Mouse (Mus musculus) kidney, postnatal 4 days (tissue): ENCODE measurements around the gene 1700025F22Rik.
"Not testable (repeated sequence)": the region's sequence is repeated elsewhere in the genome, so short reads cannot be mapped to it uniquely, and the experiment has no call there.

Experiments used
- DNase-seq, 2 experiments: peaks; one replicate each; pipeline ENCODE4 v3.0.0; 2021; ENCODE audit warnings: mixed read lengths in 2 of 2

1700025F22Rik gene

DNA sequence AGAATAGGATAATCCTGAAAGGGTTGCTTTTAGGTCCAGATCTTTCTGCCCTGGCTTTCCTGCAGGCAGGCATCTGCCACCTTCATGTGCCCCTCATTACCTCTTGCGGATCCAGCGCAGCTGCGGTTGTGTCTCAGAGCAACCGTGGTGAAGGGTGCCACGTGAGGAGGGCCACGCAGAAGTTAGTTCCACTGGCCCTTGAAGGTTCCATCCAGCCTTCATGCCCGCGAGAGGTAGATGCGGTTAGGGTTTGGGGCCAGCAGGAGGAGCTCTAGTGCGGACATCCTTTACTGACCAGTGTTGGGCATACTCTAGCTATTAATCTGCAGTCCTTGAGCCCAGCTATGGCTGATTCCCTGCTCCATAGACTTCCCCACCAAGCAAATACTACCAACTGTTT lies at the start of gene 1700025F22Rik:
1700025F22Rik (minus strand) TSS at position 149 of the 400 bp plus-strand sequence.
- peak; percentile 3 to 5 for DNase-seq

DNA sequence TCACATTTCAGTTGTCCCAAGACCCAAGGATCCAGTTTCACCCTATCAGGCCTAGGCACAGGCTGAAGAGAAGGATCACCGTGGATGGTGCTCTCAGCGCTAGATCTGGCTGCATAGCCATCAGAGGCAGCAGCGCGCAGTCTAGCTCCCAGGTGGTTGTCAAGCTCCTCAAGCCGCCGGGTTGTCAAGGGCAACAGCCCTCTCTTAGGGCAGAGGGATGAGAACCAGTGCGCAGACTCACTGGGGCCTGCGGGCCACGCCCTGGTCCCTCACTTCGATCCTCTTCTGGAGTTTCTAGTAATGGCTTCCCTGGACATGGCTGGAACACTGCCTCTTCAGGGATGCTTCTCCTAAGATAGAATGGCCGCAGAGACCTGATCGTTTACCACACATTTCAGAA lies 31.4 kb upstream of the 1700025F22Rik start, which contains the start of gene Ms4a13:
Ms4a13 (minus strand) TSS at position 192 of the 400 bp plus-strand sequence.
- no peak for DNase-seq

DNA sequence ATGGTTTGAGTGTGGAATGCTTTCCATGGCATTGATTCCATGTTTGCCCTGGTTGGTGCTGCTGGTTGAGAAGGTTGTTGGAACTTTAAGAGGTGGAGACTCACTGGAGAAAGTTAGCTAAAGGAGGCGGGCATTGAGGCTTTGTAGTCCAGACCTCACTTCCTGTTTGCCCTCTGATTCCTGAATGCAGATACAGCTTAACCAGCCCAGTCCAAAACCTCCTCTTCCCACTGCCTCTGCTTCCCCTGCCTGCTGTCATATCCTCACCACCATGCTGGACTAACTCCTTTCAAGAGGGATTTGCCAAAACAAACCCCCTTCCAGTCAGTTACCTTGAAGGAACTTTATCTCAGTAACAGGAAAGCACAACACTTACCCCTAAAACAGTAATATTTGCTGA lies 27.4 kb upstream of the 1700025F22Rik start:
- DNase-seq = no peak

DNA sequence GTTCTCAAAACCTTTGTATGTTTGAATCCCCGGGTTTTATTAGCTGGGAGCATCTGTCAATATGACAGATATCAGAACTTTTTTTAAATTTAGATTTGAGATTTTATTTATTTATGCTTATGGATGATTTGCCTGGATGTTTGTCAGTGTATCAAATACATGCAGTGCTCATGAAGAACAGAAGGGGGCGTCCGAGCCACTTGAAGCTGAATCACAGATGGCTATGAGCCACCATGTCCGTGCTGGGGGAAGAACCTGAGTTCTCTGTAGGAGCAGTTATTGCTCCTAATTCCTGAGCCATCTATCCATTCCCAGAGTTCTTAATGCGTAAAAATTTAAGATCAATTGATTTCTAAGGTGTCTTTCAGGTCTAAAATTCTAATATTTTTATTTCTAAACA lies 19.0 kb upstream of the 1700025F22Rik start:
- peak; percentile 4 to 12 for DNase-seq

DNA sequence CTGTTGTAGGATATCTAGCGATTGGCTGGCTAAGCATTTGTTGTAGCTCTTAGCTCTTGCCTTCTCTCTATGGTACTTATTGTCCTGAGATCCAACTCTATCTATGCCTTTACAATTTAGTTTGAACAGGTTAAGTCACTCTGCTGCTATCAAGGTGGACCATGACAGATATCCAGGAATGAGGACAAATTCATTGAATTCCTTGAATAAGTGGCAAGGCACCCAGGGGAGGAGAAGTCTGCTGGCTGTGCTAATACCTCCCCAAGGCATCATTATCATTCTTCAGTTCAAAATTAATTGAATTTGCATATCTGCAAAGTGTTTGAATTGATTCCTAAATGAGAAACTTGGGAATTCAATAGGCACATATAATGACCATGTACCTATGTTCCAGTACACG lies 12.3 kb upstream of the 1700025F22Rik start:
- DNase-seq = no peak

DNA sequence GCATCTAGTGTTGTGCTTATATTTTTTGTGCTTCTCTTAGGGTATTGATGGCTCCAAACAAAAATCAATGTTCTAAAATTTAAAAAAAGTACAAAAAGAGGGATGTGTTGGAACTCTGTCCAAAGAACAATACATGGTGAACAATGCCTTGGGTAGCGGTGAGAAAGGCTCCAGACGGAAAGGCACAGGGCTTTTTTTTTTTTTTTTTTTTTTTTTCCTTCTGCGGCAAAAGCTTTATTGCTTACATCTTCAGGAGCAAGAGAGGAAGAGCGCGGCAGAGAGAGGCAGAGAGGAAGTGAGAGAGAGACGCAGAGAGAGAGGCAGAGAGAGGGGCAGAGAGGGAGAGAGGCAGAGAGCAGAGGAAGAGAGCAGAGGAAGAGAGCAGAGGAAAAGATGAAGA lies 7.2 kb downstream of the 1700025F22Rik start:
- DNase-seq = not testable (repeated sequence)

DNA sequence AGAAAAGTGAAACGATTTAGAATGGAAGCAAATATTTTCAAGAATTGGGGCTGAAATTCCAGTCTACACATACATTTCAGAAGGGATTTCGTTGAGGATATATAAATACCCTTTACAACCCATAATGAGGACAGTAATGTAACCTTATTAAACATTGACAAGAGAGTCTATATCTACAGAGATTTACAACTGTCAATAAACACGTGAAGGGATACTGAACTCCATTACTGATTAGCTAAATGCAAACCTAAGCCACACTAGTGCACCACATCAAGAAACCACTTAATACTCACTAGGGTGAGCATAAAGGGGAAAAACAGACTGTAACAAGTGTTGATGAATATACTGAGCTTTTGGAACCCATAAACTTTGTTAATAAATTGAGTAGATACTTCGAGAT lies 29.8 kb downstream of the 1700025F22Rik start:
- no peak for DNase-seq

DNA sequence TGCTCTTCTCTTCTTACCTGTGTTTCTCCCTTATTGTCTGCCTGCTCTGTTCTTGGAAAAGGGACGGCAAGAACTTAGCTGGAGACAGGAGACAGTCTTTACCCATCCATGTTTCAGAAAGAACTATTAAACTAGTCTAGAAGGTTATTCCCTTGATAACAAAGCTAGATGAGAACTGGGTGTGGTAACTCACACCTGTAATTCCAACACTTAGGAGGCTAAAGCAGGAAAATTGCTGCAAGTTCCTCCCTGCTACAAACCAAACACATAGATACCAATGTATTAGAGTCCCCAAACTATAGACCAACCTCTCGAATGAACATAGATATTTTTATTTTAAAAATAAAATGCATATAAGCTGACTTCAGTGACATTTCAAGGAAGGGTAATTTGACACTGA lies 30.3 kb downstream of the 1700025F22Rik start:
- DNase-seq = no peak

DNA sequence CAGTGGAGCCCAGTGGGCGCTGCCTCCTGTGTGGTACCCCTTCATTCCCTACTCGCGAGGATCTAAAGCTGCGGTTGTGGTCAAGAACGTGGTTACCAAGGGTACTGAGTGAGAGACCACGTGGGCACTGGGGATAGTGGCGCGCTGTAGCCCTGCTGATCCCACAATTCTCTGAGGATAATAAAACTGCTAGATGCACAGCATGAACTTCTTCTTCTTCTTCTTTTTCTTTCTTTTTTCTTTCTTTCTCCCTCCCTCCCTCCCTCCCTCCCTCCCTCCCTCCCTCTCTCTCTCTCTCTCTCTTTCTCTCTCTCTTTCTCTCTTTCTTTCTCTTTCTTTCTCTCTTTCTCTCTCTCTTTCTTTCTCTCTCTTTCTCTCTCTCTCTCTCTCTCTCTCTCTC lies 34.3 kb downstream of the 1700025F22Rik start, which contains the start of gene 1700017D01Rik:
1700017D01Rik (minus strand) TSS at position 101 of the 400 bp plus-strand sequence.
- not testable (repeated sequence) for DNase-seq

DNA sequence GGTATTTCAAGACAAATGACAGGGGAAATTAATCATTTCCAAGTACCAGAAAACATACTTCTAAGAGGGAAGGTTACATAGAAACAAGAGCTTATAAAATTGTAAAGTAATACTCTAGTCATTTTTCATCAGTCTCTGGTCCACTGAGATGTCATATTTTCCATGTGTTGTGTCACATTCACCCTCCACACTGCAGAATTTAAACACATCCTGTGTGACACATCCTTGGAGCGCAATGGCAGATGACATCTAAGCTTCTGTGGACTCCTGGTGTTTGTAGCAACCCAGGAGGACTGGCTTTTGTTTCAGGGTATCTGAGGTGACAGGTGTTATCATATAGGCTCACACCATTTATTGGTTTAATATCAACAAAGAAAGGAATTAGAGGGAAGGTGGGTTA lies 35.4 kb downstream of the 1700025F22Rik start:
- DNase-seq = no peak

DNA sequence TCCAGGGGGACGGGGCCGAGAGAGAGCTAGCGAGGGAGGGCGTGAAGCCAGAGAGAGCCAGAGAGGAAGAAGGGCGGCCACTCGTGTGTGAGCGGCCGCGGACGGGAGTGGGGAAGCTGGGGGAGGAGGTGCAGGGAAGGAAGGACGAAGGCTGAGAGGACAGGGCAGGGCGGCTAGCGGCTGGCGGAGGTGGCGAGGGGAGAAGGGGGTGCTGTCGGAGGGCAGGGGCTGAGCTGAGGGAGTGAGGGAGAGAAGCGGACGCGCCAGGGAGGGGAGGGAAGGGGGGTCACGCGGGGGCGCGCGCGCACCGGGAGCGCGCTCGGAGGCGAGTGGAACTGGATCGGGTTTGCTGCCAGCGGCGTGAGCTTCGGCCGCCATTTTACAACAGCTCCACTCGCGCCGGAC lies 44.1 kb downstream of the 1700025F22Rik start:
- DNase-seq = peak; percentile 25 to 40

DNA sequence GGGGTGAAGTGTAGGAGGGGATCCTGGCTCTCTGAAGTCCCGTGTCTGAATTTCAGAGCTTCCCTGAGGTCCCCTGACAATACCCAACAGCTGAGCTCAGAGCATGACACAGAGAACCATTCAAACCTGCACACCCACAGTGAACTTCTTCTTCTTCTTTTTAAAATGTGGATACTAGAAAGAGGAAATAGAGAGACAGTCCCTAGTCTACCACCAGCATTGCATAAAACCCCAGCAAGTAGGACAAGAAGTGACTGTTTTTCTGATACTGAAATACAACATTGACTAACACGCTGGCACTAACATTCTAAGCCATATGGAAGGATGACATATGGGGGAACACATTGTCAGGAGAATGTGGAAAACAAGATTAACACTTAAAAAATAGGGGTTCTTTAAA lies 45.8 kb downstream of the 1700025F22Rik start:
- DNase-seq = no peak

DNA sequence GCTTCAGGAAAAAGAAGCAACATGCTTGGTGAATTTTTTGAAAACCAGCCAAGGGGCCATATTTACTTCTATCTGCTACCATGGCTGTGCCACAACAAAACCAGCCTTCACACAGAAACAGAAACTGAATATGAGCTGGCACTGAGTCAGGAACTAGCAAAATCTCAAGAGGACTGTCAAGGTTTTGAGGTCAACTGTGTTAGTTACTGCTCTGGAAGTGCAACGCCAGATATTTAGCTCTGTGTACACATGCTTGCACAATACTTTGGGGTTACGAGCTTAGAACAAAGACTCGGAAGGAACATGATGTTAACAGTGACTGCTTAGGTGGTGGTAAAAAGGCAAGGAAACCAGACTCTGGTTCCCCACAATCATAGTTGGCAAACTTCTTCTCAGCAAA lies 57.4 kb downstream of the 1700025F22Rik start:
- DNase-seq = no peak

DNA sequence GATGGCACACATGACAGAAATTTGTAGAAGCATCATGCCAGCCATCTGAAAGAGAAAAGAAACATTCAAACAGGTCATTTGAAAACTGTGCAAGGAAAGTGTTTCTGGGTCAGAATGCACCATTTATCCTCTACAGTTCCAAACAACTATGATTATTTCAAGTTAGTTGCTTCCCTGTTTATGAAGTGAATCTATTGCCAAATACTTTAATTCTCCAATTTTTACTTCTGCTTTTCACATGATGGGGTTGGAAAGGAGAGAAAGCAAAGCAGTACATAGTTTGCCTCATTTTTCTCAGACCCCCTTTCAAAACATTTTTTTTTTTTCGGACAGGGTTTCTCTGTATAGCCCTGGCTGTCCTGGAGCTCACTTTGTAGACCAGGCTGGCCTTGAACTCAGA lies 63.2 kb downstream of the 1700025F22Rik start:
- DNase-seq = no peak

DNA sequence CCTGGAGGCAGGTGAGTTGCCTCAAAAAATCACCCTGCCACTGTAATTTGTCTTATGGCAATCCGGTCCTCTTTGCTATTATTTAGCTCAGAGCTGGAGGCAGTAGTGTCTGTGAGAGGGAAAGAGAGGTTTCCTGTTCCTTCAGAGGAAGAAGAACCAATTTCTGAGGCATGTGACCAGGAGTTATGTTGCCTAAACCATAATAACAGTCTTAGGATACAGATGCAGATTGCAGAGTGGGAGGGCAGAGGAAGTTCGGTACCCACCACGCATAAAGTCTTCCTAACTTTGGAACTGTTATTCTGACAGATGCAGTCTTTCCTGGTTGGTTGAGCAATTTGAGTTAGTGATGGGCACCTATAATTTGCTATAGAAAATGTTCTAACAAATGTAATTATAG lies 66.7 kb downstream of the 1700025F22Rik start:
- DNase-seq = no peak

DNA sequence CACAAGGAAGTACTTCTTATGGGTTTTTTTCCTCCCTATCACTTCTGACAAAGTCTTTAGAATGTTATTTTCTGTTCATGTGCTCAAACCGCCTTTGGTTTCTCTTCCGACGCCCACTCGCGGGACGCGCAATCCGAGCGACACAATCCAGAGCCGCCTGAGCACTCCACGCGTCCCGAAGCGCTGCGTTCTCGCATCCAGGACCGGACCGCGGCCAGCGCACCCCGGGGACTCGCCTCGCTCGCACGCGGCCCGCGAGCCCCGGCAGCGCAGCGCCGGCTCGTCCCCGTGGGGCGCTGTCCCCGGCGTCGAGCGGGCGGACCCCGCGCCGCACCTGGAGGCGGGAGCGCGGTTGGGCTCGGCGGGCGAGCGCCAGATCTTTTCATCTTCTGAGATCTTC lies 73.0 kb downstream of the 1700025F22Rik start:
- peak; percentile 3 for DNase-seq
